Mouse (Mus musculus) brain, embryonic 14.5 days (tissue): ENCODE data around the gene Cpb2.
A peak's percentile ranks its signal among the peaks of the same experiment; 100 is the strongest.

Experiments
- CTCF ChIP-seq: fragments of 200-500 bp; IDR thresholded peaks from 2 replicates; pipeline ENCODE4 v1.5.1; 2012; ENCODE audit warnings: inconsistent platforms, mild to moderate bottlenecking, moderate library complexity, borderline replicate concordance; ENCODE audit not compliant: insufficient read depth, insufficient read length; ENCODE audit errors: extremely low read depth
- POLR2A ChIP-seq: fragments of 200-500 bp; IDR thresholded peaks from 2 replicates; pipeline ENCODE4 v1.6.1; 2012; ENCODE audit warnings: mild to moderate bottlenecking, inconsistent platforms, borderline replicate concordance; ENCODE audit not compliant: poor library complexity, insufficient read depth, insufficient read length, severe bottlenecking; ENCODE audit errors: extremely low read depth

DNA sequence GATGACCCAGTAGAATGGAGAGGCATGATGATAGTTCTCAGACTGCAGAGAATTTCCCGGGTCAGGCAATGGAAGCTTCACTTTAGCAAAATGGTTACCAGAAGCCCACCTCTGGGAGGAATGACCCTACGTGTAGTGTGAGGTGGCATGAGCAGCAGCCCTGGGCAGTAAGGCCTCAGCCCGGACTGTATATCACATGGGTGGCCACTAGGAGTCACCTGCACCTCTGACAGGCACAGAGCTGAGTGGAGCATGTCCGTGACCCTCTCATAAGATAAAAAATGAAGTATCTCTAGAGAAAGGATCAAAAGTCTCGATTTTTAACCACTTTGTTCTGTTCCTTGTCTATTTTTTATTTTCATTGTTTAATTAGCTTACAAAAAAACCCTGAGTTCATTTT, 14.4 kb downstream of the Cpb2 start:
- TF ChIP-seq POLR2A (no peak), CTCF (peak; percentile 54; the same call in 1 of the 2 replicates)
